Mouse (Mus musculus) urinary bladder, adult 18-20 months (tissue): Measurements from ENCODE around the gene Aqp9.

ENCODE experiments used
- DNase-seq, 2 experiments: peaks; one replicate each; pipeline ENCODE4 v3.0.0; 2022; ENCODE audit warnings: low spot score in 2 of 2, mixed read lengths in 2 of 2

The Aqp9 gene

GRCm38 (mm10) chr9:71168511-71168910 is at the start of gene Aqp9:
TSS of gene Aqp9 (minus strand) at chr9:71168682.
- no peak for DNase-seq

- no peak for DNase-seq
Measured at GRCm38 (mm10) chr9:71217793-71218095, 49.3 kb upstream of the Aqp9 start.

DNA sequence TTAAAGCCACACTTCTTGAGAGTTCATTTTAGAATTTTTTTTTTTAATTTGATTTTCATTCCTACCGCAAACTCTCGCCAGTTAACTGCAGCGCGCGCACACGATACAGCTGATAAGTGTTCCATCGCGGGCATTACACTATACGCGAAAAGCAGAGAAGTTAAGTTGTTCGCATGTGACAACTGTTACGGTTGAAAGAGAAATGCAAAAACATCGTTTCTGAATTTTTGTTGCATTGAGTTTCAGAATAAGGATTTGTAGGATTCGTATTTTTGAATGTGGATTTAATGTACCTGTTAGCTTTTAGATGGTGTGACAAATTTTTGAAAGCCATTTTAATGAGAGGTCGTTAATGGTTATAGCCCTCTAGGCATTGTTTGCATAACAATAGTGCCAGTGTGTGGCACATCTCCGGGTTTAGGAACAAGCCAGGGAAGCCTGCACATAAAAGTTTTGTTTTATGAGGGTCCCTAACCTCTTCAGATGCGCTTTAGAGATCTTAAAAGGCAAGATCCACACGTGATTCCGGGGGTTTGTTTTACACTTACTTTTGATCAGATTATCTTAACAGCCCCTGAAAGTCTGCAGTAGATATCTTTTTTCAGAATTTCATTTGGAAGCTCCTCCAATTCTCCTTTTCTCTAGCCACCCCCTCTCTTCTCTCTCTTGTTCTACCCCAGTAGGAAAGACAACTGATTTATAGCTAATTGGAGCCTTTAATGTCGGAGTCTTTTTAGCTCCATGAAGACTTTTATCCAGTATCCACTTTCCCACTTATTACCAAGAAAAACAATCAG is 48.7 kb upstream of the Aqp9 start:
- no peak for DNase-seq

- DNase-seq, result peak; percentile 3 to 57
Measured at GRCm38 (mm10) chr9:71216036-71216995, 47.8 kb upstream of the Aqp9 start.

- peak; percentile 43 to 63 for DNase-seq
Measured at GRCm38 (mm10) chr9:71215248-71216035, 47.0 kb upstream of the Aqp9 start, which contains the start of gene Aldh1a2. TSS of gene Aldh1a2 (plus strand) at chr9:71215789.

DNA sequence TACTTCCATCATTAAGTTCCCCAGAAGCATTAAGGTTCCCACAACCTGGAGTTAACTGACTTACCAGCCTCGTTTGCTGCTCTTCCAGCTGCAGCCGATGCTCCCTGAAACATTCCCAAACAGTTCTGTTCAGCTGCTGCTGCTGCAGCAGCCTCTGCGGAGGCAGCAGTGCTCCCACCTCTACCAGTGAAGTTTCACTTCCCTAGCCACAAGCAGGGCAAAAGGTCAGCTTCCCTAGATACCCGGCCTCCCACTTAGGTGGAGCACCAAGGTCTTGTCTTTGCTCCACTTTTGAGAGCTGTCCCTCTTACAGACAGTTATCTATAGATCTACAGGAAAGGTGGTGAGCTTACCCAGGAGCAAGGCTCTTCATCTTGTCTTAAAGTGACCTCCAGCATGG is 45.2 kb upstream of the Aqp9 start:
- DNase-seq, result no peak

DNA sequence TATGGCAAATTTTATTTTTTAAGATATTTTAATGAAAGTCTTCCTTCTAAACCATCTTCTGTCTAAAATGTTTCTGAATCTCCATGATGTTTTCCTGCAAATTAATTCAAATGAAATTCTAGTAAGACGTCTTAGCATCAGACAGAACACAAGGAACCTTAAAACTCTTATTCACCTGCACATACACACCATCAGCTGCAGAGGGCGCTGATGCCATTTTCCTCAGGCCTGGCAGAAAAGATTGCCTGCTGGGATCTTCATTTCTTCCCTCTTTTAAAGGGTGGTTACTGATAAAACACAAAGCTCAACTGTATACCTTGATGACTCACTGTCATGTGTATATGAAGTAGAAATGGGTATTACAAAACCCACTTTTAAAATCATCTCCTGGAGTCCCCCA is 42.4 kb upstream of the Aqp9 start:
- DNase-seq, result no peak

GRCm38 (mm10) chr9:71209299-71209698 is 40.8 kb upstream of the Aqp9 start:
- no peak for DNase-seq

DNA sequence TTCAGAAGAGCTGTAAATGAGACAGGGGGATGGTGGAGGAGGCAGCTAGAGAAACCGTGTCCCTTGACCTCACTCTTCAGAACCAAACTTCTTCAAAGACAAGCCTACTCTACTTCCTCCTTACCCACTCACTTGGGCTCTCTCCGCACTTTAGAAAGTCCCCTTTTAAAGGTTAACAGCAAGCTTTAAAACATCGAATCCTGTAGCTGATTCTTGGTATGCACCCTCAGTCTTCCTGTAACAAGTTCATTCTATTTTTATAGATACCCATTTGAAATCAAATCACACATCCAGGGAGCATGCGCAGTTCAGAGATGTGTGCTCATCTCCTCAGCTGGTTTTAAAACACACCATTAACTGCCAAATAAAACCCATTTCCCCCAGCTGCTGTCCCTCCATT is 33.8 kb upstream of the Aqp9 start:
- no peak for DNase-seq

DNA sequence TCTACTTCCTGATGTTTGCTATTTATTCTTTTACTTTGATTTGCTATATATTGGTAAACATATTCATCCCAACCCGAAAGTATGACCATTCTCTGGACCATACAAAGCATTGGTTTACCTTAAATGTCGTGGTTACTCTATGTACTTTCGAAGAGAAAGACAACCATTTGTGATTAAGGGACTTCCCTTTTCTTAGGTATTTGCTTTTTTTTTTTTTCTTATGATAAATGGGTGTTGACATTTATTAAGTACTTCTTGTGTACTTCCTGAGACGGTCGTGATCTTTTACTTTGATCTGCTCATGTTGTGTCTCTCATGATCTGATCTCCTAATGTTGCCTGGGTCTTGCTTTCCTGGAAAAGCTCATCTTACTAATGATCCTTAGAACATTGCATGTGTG is 30.3 kb upstream of the Aqp9 start:
- DNase-seq, result no peak

DNA sequence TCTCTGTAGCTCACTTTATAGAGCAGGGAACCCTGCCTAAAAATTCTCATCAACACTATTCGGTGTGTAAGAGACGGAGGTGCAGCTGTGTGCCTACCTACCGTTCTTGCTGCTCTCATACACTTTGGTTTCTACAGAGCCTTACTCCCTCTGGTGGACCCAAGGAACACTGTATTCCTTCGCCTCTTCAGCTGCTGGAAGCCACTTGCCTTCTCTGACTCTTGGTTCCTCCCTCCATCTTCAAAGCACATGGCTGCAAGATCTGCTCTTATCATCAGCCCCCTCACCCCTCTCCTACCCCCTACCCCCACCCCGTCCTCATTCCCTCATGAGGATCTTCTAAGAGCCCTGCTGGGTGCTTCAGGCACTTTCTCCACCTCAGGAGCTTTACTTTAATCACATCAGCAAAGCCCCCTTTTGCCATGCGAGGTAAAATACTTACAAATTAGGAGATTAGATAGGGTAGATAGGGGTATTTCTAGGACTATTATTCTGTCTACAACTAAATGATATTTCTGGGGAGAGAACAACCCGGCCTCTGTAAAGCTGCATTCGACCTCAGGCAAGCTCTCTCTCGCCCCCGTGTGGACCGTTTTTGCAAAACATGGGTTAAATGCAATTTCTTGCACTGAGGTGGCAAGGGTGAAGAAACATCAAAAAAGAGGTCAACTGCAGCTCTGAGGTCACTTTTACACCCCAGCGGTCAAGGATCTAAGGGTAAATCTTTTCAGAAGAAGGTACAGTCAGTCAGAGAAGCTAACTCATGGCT is 20.3 kb upstream of the Aqp9 start:
- DNase-seq, result peak in 1 of 2 experiments; percentile 40

DNA sequence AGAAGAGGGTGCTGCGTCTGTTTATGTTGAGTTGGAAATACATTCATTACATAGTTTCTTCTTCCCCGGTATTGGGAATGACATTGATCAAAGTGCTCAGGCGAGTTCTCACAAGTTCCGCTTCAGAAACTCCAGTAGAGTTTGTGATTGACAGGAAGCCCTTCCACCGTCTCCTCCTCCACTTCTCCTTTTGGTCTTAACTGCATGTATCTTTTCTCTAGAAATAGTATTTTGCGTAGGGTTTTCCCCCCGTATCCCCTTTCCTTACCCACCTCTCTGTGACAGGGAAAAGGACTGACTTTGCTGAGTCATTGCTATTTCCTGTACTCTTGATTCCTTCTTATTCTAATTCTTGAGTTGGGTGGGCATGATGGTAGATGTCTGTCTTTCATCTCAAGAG is 18.9 kb upstream of the Aqp9 start:
- DNase-seq, result no peak

DNA sequence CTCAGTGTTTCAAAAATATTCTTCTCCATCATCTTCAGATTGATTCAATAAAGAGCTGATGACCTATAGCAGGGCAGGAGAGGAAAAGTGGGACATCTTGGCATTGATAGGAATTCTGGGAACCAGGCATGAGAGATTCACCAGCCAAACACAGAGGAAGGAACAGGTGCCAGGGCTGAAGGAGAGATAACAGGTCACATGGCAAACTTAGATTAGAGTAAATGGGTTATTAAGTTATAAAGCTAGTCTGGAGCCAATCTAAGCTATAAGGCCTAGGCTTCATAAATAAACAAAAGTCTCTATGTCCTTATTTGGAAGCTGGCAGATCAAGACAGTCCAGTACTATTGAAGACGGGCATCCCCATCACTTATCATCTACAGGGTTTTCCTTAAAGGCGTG is 17.3 kb upstream of the Aqp9 start:
- no peak for DNase-seq

GRCm38 (mm10) chr9:71185285-71185684 is 16.8 kb upstream of the Aqp9 start:
- no peak for DNase-seq

GRCm38 (mm10) chr9:71179964-71180700 is 11.7 kb upstream of the Aqp9 start:
- DNase-seq, result no peak

DNA sequence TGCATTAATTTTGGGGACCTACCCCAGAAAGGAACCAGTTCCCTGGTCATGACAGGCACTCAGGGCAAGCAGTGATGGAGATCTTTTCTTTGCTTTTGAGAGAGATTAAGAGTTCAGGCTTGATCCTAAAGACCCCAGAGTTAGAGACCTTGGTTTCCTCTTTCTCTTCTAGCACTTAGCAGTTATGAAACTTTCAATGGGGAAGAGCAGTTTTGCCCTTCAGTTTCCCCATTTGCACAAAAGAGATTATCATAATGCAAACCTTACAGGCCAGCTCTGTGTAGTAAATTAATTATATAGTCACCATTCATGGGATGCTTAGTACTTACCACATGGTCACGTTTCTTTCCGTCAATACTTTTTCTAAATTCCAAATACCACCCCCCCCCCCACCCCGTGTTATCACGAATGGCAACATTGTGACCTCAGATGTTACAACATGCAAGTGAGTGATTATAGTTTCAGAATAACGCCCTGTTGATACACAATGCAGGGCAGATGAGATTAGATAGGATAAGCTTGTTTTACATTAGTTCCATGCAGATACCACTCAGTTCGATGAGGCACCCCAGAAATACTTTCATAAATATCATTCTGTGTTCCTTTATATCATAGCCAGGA is 10.9 kb upstream of the Aqp9 start:
- no peak for DNase-seq

DNA sequence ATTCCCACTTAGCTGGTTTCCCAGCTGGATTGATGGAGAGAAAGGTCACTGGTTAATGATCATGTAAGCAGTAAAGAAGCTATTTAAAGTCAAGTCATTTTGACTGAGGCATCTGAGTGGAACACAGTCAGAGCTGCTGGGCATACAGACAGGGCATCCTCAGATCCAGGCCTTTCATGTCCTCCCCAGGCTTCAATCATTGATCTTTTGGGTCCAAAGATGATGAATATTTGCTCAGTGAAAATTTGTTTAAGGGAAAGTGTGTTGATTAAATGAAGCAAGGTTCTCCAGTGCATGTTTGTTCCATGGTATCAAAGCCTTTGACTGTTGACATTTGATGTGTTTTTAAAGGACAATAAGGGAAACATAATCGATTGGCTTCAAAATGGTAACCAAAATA is 7.2 kb upstream of the Aqp9 start:
- no peak for DNase-seq

DNA sequence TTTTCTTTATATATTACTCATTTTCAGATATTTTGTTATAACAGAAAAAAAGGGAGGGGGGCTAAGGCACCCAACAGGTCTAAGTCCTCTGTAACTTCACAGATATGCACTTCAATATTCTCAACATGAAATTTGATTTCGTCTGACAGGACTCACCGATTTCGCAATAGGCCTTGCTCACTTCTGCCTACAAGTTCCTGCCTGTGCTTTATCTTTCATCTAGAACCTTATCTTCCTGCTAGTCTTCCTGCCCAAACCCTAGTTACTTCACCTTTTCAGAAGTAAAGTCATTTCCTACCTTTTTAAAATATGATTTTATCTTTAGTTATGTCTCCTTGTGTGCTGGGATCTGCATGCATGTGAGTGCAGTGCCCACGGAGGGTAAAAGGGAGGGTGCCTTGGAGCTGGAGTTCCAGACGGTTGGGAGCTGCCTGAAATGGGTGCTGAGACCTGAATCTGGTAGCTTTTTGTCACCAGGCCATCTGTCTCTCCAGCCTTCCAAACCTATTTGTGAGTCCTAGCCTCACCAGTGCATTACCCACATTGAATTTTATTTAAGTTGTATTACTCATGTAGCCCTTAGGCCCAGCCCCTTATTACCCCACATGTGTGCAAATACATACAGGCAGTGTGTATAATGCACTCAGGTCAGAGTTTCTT is 6.0 kb upstream of the Aqp9 start:
- peak; percentile 35 to 42 for DNase-seq

- DNase-seq, result no peak
Measured at GRCm38 (mm10) chr9:71173533-71173932, 5.1 kb upstream of the Aqp9 start.
